Mouse (Mus musculus) spleen, adult 12 weeks (tissue): ENCODE measurements at regions not wholly inside any gene's neighbourhood (a gene's known extent, or its start where the extent isn't known, plus 50 kb on each side); places are given as distances from the start of the nearest gene placed in this dataset.

ENCODE experiments used
- DNase-seq: peaks from one replicate; pipeline ENCODE4 v3.0.0; 2022; ENCODE audit warnings: low spot score

GRCm38 (mm10) chr2:79188511-79189193, 66.6 kb upstream of the Itga4 start:
- DNase-seq, result no peak

DNA sequence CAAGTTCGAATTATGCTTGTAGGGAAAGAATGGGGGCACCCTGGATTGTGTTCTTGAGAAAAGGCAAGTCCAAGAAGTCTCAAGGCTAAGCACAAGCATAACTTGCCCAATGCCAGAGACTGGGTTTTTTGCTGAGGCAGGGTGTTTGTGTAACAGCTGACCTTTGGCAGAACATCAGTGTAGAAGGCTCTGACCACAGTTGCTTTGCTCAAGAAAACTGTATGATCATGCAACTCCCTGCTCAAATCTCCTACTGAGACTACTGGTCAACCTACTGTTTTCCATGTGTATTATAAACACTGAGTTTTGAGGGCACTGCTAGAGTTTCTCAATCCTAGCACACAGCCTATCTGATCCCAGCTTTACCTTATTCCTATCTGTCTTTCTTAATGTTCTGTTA, 61.4 kb upstream of the Itga4 start:
- no peak for DNase-seq

GRCm38 (mm10) chr2:79201677-79202076, 53.5 kb upstream of the Itga4 start:
- DNase-seq, result no peak
